Mouse (Mus musculus): Measurements from ENCODE around the gene Cryba2.

Cryba2 gene

DNA sequence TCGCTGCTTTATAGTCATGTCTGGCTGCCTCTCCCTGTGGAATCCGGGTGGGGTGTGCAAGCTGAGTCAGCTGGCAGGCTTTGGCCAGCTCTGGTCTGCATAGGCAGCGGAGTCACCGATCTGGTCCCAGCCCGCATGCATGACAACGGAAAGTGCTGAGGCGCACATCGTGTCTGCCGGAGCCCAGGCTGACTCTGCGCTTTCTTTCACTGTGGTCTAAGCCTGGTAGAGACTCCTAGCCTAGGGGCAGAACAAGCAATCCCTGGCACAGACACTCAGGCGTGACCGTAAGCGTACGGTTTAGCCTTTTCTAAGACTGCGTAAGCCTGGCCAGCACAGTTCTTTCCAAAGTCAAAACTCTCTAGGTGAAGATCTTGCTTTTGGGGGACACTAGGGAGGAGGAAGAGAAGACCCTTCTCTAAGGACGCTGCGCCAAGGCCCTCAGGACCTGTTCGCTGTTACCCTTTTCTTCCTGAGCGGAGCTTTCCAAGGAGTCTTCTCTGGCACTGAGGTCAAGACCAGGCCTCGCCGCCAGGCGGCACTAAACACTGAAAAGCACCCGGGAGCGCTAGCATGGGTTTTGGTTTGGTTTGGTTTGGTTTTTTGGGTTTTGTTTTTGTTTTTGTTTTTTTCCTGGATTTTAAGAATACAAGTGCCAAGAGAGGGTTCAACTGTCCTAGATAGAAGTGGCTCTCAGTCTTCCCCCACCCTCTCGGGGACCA is at the start of gene Cryba2:
Gene Cryba2 (minus strand): TSS at position 10 of the 722 bp plus-strand sequence.
- peak in 1 of 2 experiments; percentile 18 for DNase-seq

DNA sequence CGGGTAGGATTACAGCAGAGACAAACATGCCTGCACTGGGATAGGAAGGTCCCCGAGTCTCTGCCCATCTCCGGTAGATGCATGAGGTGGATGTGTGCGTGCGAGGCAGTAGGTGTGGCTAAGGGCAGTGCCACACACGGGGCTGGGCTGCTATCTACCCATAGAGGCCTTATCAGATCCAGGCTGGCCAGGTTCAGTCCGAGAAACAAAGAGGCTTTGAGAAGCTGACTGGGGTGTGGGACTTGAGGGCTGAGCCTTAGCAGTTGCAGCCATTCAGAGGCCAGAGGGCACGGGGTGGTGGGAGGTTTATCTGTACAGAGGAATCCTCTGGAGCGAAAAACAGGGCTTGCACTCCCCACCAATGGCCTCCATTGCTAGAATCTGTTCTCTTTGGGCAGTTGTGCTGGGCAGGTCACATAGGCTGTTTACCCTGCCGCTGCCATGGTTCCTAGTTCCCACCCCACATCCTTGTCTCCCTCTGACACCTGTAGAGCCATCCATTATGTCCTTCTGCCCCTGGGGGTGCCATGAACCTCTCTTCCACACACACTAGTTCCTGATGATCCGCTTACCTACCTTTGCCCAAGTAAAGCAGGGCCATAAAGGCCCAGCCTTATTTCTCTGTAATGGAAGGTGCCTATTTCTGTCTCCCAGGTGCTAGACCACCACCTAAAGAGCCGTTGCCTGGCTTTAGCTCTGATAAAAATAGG is 48.9 kb upstream of the Cryba2 start:
- no peak for DNase-seq

DNA sequence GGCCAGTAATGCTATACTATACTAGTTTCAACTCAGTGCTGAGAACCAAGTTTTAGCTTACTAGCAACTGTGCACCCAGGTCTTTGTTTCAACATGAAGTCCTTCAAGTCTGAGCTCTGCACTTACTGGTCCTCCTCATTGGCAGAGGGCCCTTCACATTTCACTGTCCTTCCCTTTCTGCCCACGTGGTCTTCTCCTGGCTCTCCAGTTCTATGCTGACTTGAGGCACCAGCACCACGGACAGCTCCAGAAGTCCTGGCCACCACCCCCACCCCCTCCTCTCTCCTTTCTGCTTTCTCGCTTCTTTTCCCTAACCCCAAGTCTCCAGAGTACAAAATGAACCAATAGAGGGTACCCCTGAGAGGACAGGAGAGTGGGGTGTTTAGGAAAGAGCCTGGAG is 46.8 kb upstream of the Cryba2 start:
- no peak for DNase-seq

DNA sequence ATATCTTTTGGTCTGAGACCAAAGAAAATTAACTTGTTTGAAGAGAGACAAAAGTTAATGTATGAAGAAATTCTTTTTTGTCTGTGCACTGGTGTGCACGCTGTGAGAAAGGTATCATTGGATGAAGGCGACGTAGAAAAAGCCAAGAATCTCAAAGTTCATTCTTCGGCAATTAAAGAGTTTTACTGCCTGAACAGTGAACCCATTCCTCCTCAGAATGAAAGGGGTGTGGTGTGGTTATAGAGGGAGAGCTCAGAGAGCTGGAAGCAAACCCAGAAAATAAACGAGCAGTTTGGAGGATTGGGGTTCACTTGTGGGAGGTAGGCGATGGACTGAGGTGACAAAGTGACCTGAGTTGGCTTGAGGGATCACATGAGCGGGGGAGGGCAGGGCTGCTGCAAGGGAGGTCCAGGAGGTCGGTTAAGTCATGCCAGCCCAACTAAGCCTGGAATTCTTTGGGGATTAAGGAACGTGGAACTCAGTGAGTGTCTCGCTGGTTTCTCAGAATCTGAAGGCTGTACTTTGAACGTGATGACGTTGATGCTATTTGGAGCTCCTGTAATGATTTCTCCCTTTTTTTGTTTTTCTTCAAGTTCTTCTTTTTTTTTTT is 43.4 kb upstream of the Cryba2 start:
- DNase-seq = no peak

DNA sequence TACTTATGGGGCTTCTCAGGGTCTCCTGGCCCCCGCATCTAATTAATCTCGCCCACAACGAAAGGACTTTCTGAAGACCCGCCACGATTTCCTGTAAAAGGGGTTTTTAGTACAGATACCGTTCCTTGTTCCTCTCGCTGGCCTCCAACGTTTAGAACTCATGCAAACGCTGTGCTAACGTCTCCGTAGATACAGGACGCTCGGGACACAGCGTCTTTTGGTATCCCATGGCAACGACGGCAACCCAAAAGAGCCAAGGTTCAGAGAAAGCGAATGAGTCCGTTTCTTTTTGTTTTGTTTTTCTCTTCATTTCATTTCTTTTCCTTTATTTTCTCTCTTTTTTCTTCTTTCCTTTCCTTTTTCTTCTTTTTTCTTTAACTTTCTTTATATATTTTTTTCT is 42.5 kb upstream of the Cryba2 start, which contains the start of gene Cfap65:
Gene Cfap65 (minus strand): TSS at position 198 of the 400 bp plus-strand sequence.
- DNase-seq = no peak

DNA sequence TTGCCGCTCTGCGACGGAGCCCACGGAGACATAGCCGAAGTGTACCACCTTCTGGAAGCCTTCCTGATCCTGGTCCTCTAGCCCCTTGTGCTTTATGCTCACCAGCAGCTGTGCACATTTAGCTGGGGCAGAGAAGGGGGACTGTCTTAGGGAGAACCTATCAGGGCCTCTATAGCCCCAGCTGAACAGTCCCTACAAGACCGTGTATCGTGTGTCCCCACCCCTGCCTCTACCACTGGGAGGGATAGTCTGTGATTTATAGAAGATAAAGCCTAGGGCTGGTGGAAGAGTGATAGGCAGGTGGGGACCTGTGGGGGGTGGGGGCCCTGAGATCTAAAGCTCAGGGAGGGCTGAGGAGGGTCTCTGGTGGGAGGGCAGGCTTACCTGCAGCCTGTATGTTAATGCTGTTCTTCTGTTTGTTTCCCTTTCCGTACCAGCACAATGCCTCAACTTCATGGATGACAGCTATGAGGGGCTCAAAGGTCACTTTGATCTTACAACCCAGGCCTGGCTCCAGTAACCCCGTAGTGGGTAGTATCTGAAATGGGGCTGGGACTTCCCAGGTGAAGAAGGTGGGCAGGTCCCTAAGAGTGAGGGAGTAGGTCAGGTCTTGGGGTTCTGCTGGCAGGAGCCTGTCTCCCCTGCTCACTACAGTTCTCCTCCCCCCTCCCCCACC is 34.8 kb upstream of the Cryba2 start:
- DNase-seq = no peak

DNA sequence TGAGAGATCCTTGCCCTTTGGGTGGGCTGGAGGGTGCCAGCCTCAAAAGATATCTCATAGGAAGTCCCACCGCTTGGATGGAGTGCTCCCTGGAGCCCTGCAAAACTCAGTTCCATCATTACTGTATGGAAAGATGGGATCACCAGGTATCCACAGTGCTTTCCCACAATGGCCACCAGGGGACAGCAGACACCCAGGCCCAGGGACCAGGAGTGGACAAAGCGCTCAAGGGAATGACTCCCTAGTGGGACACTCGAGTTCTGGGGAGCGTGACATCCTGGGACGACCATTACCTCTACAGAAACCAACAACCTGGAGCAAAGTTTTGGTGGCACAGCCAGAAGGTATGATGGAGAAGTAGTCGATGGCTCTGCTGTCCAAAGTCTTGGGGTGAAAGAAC is 33.8 kb upstream of the Cryba2 start:
- no peak for DNase-seq

DNA sequence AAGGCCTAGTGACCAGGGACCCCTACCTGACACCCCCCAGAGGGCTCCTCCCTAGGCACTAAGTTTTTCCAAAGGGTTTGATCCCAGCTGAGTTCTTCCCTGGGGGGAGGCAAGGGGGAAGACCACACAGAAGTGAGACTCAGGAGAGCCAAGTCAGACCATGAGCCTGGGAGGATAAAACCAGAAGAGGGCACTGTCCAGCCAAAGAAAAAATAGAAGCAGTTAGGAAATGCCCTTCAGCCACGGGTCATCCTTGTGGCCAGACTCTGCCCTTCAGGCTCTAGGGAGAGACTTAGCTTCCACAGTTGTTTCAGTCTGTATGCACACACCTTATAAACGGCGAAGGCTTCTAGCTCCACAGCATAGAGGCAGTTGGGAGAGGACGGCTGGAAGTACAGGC is 31.5 kb upstream of the Cryba2 start:
- no peak for DNase-seq

DNA sequence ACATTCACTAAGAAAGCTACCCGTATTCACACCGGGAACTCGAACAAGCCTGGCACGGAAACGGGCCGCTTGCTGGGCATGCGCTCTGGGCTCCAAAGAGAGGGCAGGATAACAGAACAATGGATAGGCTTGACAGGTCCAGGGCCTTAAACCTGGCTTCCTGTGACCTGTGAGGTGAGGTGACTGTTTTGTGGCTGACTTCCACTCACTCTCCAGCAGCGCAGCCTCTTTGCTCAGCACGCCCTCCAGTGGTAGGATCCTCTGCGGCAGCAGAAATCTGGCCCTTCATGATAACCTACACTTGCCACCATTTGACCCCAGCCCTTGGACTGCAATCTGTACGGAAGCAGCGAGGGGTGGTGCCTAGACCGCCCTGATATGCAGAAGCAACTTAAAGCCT is 22.8 kb upstream of the Cryba2 start:
- no peak for DNase-seq

DNA sequence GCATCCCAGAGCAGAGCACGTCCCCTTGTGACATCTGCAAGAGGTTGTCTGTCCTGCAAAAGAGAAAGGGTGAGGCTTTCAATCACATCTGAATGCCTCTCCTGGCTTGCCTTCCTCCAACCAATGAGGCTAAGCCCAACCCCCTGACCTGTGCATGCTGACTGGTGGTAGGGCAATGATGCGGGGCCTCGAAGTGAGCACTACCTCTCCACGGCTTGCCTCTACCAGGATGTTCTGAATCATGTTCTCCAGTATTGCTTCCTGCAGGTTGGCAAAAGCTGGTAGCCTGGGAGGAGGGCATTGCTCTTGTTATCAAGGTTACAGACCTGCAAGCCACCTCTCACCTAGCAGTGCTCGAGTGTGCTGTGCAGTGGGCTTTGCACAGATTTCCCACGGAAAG is 9.2 kb upstream of the Cryba2 start:
- DNase-seq = no peak

DNA sequence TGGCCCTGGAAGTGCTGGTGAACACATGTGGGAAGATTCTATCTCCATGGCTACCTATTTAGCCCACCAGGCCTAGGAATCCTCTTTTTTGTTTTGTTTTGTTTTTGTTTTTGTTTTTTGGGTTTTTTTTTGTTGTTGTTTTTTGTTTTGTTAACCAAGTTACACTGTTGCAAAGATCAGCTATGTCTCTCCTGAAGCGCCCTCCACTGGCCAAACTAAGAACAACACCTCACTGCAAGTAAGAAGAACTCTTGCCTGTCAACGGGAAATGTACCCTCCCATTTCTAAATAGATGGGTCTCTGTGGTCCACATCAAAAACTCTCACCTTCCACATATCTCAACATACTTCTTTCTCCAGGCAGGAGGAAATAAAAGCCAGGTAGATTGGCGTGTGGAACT is 8.7 kb upstream of the Cryba2 start:
- DNase-seq = peak in 1 of 2 experiments; percentile 23

DNA sequence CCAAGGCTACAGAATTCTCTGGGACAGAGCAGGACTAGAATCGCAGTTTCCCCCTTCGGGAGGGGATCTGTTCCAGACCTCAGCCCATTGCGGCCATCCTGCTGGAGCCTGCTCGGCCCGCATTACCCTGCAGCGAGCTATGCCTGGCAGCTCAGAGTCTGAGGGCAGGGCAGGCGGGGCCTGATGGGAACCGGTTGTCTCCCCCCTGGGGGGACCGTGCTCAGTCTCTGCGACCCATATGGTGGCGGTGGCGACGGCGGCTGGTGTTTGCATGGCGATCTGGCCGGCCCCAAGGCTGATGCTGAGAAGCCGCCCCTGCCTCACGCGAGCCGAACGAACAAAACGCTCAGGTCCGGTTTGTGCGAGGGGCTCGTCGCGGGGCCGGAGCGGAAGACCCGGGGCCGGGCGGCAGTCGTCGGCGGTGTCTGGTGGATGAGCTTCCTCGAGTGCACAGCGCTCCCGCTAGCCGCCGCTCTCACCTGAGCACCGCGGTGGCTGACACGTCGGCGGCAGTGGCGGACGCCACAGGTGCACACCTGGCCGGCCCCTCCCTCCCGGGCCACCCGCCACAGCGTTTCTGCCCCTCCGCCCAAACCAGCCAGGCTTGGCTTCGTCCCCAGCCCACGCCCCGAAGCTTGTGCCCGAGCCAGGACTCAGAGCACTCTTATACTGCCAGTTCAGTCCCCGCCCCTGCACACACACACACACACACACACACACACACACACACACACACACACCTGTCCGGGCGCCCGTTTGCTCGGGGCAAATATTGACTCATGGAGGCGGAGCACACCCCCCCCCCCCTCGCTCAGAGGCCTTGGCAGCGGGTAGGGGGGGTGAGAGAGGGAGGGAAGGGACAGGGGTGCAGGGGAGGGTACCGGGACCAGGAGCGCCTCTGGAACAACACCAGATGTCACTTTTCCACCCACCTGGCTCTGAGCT is 7.7 kb upstream of the Cryba2 start:
- DNase-seq = no peak

DNA sequence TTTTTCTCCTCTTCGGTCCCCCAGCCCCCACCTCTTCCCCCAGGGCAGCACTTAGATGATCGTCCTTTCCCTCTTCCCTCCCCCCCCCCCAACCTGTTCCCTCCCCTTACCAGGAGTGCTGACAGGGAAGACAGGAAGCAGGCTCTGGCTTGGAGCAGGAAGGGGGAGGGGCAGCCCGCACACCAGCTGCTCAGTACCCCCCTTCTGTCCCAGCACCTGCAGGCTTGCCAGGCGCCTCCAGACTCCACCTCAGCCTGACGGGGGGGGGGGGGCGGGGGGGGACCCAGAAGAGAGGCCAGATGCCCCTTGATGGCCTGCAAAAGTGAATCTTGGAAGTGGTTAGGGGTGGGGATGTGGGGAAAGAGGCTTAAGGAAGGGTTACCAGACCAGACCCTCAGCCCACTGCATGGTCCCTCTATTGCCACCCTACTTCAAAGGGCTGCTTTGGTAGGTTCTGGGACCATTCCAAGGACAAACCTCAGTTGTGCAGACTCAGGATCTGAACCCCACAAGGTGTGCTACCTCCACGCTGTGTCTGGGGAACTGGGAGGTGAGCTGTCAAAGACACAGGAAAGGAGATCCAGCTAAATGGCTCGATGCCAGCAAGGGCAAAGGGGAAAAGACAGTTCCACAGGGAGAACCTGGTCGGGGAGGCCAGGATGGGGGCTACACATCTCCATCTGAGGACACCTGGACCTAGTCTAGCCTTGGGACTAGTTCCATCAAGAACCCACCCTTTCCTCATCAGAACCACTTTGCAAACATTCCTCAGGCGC is 5.9 kb upstream of the Cryba2 start:
- no peak for DNase-seq

DNA sequence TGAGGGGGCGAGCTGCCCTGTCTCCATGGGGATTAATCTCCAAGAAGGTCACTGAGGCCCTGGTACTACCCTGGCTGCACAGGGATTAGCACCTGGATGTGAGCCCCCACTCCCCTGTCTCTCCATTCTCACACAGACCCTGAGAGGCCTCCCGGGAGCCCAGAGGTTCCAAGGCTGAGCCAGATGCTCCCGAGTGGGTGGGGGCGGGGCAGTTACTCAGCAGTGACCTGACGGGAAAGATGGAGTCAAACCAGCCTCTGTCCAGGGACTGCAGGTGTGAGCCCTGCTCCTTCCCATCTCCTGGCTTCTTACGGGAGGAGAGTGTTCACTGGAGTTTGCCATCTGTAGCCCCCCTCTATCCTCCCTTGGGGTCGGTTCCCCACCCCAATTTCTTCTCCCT is 5.0 kb upstream of the Cryba2 start:
- DNase-seq = no peak

DNA sequence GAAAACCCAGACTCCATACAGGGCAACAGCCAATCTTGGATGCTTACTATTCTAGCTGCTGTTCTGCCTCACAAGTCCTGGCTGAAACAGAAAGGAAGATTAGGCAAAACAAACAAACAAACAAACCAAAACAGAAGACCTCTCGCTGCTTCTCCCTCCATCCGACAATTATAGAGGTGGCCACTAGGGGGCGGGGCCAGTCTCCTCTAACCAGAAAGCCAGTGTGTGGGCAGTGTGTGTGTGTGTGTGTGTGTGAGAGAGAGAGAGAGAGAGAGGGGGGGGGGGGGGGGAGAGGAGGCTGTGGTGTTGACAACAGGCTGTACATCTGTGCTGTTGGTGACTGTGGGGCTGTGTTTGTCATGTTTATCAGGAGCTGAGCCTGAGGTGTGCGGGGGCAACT is 2.0 kb upstream of the Cryba2 start:
- DNase-seq = peak; percentile 30 to 35

DNA sequence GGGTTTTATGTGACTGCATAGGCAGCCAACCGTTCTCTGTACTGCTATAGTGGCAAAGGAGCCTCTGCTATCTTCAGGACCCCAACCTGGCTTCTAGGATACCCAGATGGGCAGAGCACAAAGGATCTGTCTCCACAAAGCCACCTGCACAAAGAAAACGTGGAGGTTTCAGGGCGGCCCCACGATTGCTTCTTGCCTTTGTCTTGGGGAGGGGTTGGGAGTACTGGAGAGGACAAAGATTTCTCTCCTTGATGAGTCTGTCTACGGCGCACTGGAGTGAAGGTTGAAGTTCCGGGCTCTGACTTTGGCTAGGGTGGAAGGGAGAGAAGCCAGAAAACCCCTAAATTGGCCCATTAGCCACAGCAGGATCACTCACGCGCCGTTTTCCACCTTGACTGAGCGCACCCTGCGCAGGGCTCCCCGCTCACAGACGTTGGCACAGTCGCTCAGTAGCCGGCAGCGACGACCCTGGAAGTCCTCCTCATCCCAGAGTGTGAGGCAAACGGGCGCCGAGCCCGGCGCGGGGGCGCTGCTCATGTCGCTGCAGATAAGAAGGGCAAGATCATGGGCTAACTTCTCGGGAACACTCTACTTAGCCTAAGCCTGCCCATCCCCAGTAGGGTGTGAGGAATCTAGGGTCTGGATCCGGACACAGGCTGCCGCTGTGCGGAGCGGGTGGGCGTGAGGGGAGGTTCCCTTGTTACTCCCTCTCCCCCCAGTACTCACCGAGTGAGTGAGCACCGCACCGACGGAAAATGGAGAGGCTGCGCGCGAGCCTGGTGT is 401 bp downstream of the Cryba2 start:
- DNase-seq = no peak

DNA sequence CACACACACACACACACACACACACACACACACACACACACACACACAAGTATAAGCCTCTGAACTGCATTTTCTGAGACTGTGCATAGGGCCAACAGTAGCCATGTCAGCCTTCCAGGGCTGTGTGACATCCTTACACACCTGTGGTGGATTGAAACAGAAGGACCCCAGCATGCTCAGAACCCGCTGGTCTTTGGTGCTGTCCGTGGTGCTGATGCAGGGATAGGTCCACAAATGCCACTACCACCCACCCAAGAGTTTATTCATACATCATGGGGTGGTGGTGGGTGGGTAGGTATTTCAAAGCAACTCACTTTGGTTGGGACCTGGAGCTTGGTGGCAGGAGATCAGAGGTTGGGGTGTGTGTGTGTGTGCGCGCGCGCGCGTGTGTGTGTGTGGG is 1.4 kb downstream of the Cryba2 start:
- DNase-seq = peak in 1 of 2 experiments; percentile 13

DNA sequence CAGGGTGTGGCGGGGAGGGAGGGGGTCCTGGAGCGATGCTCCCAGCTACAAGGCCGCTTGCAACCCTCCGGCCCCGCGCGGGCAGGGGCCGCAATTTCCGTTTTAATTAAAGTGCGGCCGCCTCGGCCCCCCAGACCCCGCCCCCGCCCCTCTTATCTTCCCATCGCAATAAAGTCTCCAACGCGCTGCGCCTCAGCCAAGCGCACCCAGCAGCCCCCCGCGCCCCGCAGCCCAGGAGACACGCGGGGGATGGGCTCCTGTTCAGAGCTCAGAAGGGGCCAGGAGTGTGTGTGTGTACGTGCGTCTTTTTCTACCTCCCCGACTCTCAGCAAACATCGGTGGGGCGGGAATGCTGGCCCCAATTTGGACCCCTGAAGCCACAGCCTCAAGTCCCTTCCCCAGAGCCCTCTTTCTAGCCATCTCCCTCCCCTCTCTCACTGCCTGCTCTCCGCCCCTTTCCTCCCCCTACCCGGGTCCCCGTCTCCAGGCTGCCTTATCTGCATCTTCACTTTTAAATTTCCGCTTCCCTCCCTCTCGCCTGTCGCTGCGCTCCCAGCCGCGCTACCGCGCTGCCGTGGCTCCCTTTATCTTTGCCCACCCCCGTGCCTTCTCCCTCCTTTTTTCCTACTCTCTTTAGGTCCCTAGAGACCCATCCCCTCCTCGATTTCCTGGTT is 7.4 kb downstream of the Cryba2 start, which contains the start of gene Fev:
Gene Fev (minus strand): TSS at position 51 of the 674 bp plus-strand sequence.
- DNase-seq = no peak

DNA sequence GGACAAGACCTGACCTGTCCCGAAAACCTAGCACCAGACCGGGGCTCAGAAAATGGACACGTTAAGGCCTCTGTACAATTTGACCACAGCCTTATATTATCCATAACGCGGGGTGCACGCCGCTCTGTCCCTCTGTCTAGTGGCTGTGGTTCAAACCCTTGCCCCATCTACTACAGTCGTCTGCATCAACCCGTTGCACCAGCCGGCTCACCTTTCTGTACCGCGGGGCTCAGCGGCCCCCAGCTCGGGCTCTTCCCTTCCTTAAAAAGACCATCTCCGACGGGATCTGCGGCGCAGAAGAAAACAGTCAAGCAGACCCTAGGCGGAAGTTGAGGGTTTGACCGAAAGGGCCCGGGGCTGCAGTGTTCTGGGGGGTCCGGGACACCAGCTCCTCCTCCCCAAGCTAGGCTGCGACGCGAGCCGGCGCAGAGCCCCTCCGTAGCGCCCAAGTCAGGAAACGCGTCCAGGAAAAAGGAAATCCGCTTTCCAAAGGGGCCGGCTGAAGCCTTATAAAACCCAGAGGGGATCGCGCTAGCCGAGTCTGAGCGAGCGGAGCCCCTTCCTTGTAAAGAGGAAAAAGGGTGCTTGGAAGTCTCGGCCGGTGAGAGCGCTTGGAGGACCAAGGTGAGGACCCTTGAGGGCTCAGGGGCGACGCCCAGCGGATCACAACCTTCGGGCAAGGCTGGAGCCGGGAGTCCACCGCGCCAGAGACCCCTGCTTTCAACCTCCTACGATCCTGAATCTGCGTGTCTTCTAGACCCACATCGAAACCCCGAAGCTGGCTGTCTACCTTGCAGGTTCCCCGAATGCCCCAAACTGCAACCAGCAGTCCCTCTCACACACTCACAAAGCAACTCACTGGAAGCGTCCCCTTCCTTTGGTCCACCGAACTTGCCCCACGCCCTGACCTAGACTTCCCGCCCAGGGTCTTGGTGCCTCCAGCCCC is 8.5 kb downstream of the Cryba2 start:
- DNase-seq = no peak

Data from thymus, postnatal 36 days (tissue).